Mouse (Mus musculus): ENCODE measurements around the gene Cbx5. TPM values are rescaled to one million over a fixed set of nuclear protein-coding genes. Genes with fewer than 3 reads are reported as not detected.

Cbx5 gene
- polyA plus RNA-seq, 1 experiment from 2014 or later = 115 TPM

GRCm38 (mm10) chr15:103167042-103167615 is 72.5 kb downstream of the Cbx5 start, which contains the start of gene Smug1:
Smug1 (minus strand) TSS chr15:103167092.
- Histone ChIP-seq H3K4me2 (no peak within 1 kb of the TSS), H3K36me3 (no peaks in the 10 kb centered on the region), H3K4me1 (peaks cover 30% of the 10 kb centered on the region), H3K27ac (no peak within 1 kb of the TSS), H3K4me3 (no peak within 1 kb of the TSS), H3K9ac (no peak within 1 kb of the TSS), H3K27me3 (peaks cover 66% of the 10 kb centered on the region), H3K9me3 (no peaks in the 10 kb centered on the region)
- WGBS = 39% methylated on average over 6 of the region's 6 CpGs
- no peak for ATAC-seq (ENCODE audit: borderline replicate concordance, extremely low read depth, low FRiP score, low TSS enrichment)

- Histone ChIP-seq H3K36me3 (no peaks in the 10 kb centered on the region), H3K9ac (no peak overlapping the region), H3K27me3 (peaks cover 54% of the 10 kb centered on the region), H3K9me3 (no peaks in the 10 kb centered on the region), H3K27ac (no peak overlapping the region), H3K4me1 (peaks cover 33% of the 10 kb centered on the region), H3K4me3 (no peak overlapping the region), H3K4me2 (no peak overlapping the region)
- ATAC-seq (ENCODE audit: borderline replicate concordance, extremely low read depth, low FRiP score, low TSS enrichment) = no peak
- WGBS = 41% methylated on average over 5 of the region's 5 CpGs
Observed at GRCm38 (mm10) chr15:103165924-103166323, 73.7 kb downstream of the Cbx5 start.

- no peak overlapping the region for H3K4me3 ChIP-seq
- no peak for ATAC-seq (ENCODE audit: borderline replicate concordance, extremely low read depth, low FRiP score, low TSS enrichment)
- H3K36me3 ChIP-seq = no peaks in the 10 kb centered on the region
- under 1% methylated on average over 13 of the region's 13 CpGs for WGBS
- H3K4me1 ChIP-seq = peaks cover 33% of the 10 kb centered on the region
- peaks cover 49% of the 10 kb centered on the region for H3K27me3 ChIP-seq
- no peak overlapping the region for H3K27ac ChIP-seq
- no peaks in the 10 kb centered on the region for H3K9me3 ChIP-seq
- no peak overlapping the region for H3K4me2 ChIP-seq
- no peak overlapping the region for H3K9ac ChIP-seq
Observed at GRCm38 (mm10) chr15:103165379-103165778, 74.2 kb downstream of the Cbx5 start.

GRCm38 (mm10) chr15:103163182-103163919 is 76.3 kb downstream of the Cbx5 start:
- Histone ChIP-seq H3K27ac (no peak overlapping the region), H3K4me1 (peaks cover 14% of the 10 kb centered on the region), H3K9me3 (no peaks in the 10 kb centered on the region), H3K27me3 (peaks cover 28% of the 10 kb centered on the region), H3K4me3 (peak overlapping the region; percentile 83), H3K4me2 (peak overlapping the region; percentile 75), H3K9ac (peak overlapping the region; percentile 65), H3K36me3 (no peaks in the 10 kb centered on the region)
- ATAC-seq (ENCODE audit: borderline replicate concordance, extremely low read depth, low FRiP score, low TSS enrichment) = peak; percentile 88
- 7% methylated on average over 25 of the region's 25 CpGs for WGBS

GRCm38 (mm10) chr15:103157585-103157984 is 82.0 kb downstream of the Cbx5 start:
- 72% methylated on average over 10 of the region's 10 CpGs for WGBS
- Histone ChIP-seq H3K27me3 (peaks cover 4% of the 10 kb centered on the region; the same call in 1 of the 2 replicates), H3K27ac (no peak overlapping the region), H3K4me3 (no peak overlapping the region), H3K4me2 (no peak overlapping the region), H3K36me3 (peaks cover 4% of the 10 kb centered on the region; the same call in 1 of the 2 replicates), H3K9me3 (no peaks in the 10 kb centered on the region), H3K9ac (no peak overlapping the region), H3K4me1 (0 out of 2 replicates have a peak, but pooled peaks cover 8% of the 10 kb centered on the region)
- ATAC-seq (ENCODE audit: borderline replicate concordance, extremely low read depth, low FRiP score, low TSS enrichment) = no peak

GRCm38 (mm10) chr15:103156890-103157289 is 82.7 kb downstream of the Cbx5 start:
- H3K36me3 ChIP-seq = peaks cover 4% of the 10 kb centered on the region; the same call in 1 of the 2 replicates
- 0 out of 2 replicates have a peak, but pooled peaks cover under 1% of the 10 kb centered on the region for H3K4me1 ChIP-seq
- H3K4me2 ChIP-seq = no peak overlapping the region
- ATAC-seq (ENCODE audit: borderline replicate concordance, extremely low read depth, low FRiP score, low TSS enrichment) = no peak
- H3K9me3 ChIP-seq = no peaks in the 10 kb centered on the region
- no peak overlapping the region for H3K27ac ChIP-seq
- no peak overlapping the region for H3K9ac ChIP-seq
- H3K4me3 ChIP-seq = no peak overlapping the region
- 45% methylated on average over 7 of the region's 7 CpGs for WGBS
- H3K27me3 ChIP-seq = peaks cover 4% of the 10 kb centered on the region; the same call in 1 of the 2 replicates

- Histone ChIP-seq H3K27ac (no peak overlapping the region), H3K36me3 (peaks cover 4% of the 10 kb centered on the region; the same call in 1 of the 2 replicates), H3K4me1 (no peaks in the 10 kb centered on the region), H3K9me3 (no peaks in the 10 kb centered on the region), H3K4me2 (no peak overlapping the region), H3K4me3 (no peak overlapping the region), H3K9ac (no peak overlapping the region), H3K27me3 (peaks cover 4% of the 10 kb centered on the region; the same call in 1 of the 2 replicates)
- 36% methylated on average over 32 of the region's 32 CpGs for WGBS
- ATAC-seq (ENCODE audit: borderline replicate concordance, extremely low read depth, low FRiP score, low TSS enrichment) = no peak
Observed at GRCm38 (mm10) chr15:103155366-103156321, 84.0 kb downstream of the Cbx5 start.

GRCm38 (mm10) chr15:103152890-103153610 is 86.6 kb downstream of the Cbx5 start:
- Histone ChIP-seq H3K9me3 (no peaks in the 10 kb centered on the region), H3K4me1 (no peaks in the 10 kb centered on the region), H3K27me3 (peaks cover 25% of the 10 kb centered on the region), H3K4me2 (no peak overlapping the region), H3K27ac (no peak overlapping the region), H3K4me3 (no peak overlapping the region), H3K9ac (no peak overlapping the region), H3K36me3 (peaks cover 4% of the 10 kb centered on the region; the same call in 1 of the 2 replicates)
- ATAC-seq (ENCODE audit: borderline replicate concordance, extremely low read depth, low FRiP score, low TSS enrichment) = no peak
- whole genome bisulfite sequencing = 77% methylated on average over 4 of the region's 4 CpGs

- ATAC-seq (ENCODE audit: borderline replicate concordance, extremely low read depth, low FRiP score, low TSS enrichment) = no peak
- H3K4me2 ChIP-seq = no peak overlapping the region
- no peak overlapping the region for H3K27ac ChIP-seq
- peaks cover 4% of the 10 kb centered on the region; the same call in 1 of the 2 replicates for H3K36me3 ChIP-seq
- no peak overlapping the region for H3K4me3 ChIP-seq
- no peak overlapping the region for H3K9ac ChIP-seq
- H3K9me3 ChIP-seq = no peaks in the 10 kb centered on the region
- 83% methylated on average over 3 of the region's 3 CpGs for WGBS
- peaks cover 32% of the 10 kb centered on the region for H3K27me3 ChIP-seq
- no peaks in the 10 kb centered on the region for H3K4me1 ChIP-seq
Observed at GRCm38 (mm10) chr15:103152371-103152770, 87.2 kb downstream of the Cbx5 start.

- peaks cover 74% of the 10 kb centered on the region for H3K27me3 ChIP-seq
- H3K9ac ChIP-seq = no peak overlapping the region
- no peak overlapping the region for H3K4me3 ChIP-seq
- WGBS = 53% methylated on average over 9 of the region's 9 CpGs
- no peaks in the 10 kb centered on the region for H3K9me3 ChIP-seq
- ATAC-seq (ENCODE audit: borderline replicate concordance, extremely low read depth, low FRiP score, low TSS enrichment) = peak; percentile 31; the same call in 1 of the 2 replicates
- H3K4me1 ChIP-seq = peaks cover 9% of the 10 kb centered on the region
- H3K4me2 ChIP-seq = no peak overlapping the region
- no peak overlapping the region for H3K27ac ChIP-seq
- no peaks in the 10 kb centered on the region for H3K36me3 ChIP-seq
Observed at GRCm38 (mm10) chr15:103147779-103148178, 91.8 kb downstream of the Cbx5 start.

GRCm38 (mm10) chr15:103147422-103147690 is 92.3 kb downstream of the Cbx5 start:
- Histone ChIP-seq H3K4me3 (peak overlapping the region; percentile 41; the same call in 1 of the 2 replicates), H3K4me2 (peak overlapping the region; percentile 81), H3K36me3 (no peaks in the 10 kb centered on the region), H3K27me3 (peaks cover 76% of the 10 kb centered on the region), H3K9me3 (no peaks in the 10 kb centered on the region), H3K27ac (no peak overlapping the region), H3K9ac (no peak overlapping the region), H3K4me1 (peaks cover 9% of the 10 kb centered on the region)
- 15% methylated on average over 3 of the region's 3 CpGs for WGBS
- no peak for ATAC-seq (ENCODE audit: borderline replicate concordance, extremely low read depth, low FRiP score, low TSS enrichment)

All from lung, embryonic 15.5 days (tissue).